Mouse (Mus musculus) lung, embryonic 14.5 days (tissue): ENCODE measurements around the gene Kcnj6. TPM values are rescaled to one million over a fixed set of nuclear protein-coding genes. Genes with fewer than 3 reads are reported as not detected.

Source experiments
- ATAC-seq: fragments of 200-750 bp; cut with Nextera tagmentation; 2 replicates; pipeline ENCODE4 v1.8.0; 2017; ENCODE audit warnings: mild to moderate bottlenecking, moderate TSS enrichment, moderate library complexity; ENCODE audit not compliant: insufficient read depth
- DNase-seq: peaks from one replicate; pipeline ENCODE4 v3.0.0-alpha.2; 2015
- H3K27ac ChIP-seq: fragments of 300-500 bp; sonication (generic); 2 replicates; pipeline ENCODE4 v1.5.1; 2014; ENCODE audit warnings: low read depth, mild to moderate bottlenecking, moderate library complexity
- H3K27me3 ChIP-seq: fragments of 300-500 bp; sonication (generic); 2 replicates; pipeline ENCODE4 v1.6.1; 2014; ENCODE audit warnings: low read length, control low read depth; ENCODE audit not compliant: insufficient read depth
- H3K36me3 ChIP-seq: fragments of 300-500 bp; sonication (generic); 2 replicates; pipeline ENCODE4 v1.6.1; 2014; ENCODE audit warnings: control low read depth; ENCODE audit not compliant: insufficient read depth
- H3K4me1 ChIP-seq: fragments of 300-500 bp; sonication (generic); 2 replicates; pipeline ENCODE4 v1.6.1; 2014; ENCODE audit warnings: antibody characterized with exemption, control low read depth; ENCODE audit not compliant: insufficient read depth
- H3K4me2 ChIP-seq: fragments of 300-500 bp; sonication (generic); 2 replicates; pipeline ENCODE4 v1.6.1; 2014; ENCODE audit warnings: mild to moderate bottlenecking
- H3K4me3 ChIP-seq: fragments of 300-500 bp; sonication (generic); 2 replicates; pipeline ENCODE4 v1.5.1; 2014; ENCODE audit warnings: low read depth, low read length
- H3K9ac ChIP-seq: fragments of 300-500 bp; sonication (generic); 2 replicates; pipeline ENCODE4 v1.6.1; 2014
- H3K9me3 ChIP-seq: fragments of 300-500 bp; sonication (generic); 2 replicates; pipeline ENCODE4 v1.6.1; 2016; ENCODE audit warnings: low read depth, low read length, control low read depth
- CTCF ChIP-seq: IDR thresholded peaks from 2 replicates; pipeline ENCODE4 v1.5.1; 2016; ENCODE audit warnings: antibody characterized with exemption, low read depth
- WGBS: fragments of 180-500 bp; shearing (Covaris S2); extraction: QIAGEN DNeasy Blood & Tissue Kit; methylation state at CpG from one replicate; pipeline ENCODE4 v1.1.7; 2014; 5-methylcytosine and 5-hydroxymethylcytosine counted together
- polyA plus RNA-seq: library from polyadenylated mRNA; unstranded; fragments of >200 nt; fragmentation: Nextera tagmentation; extraction: Ambion mirVana; gene quantifications from 2 replicates; pipeline ENCODE4 v1.2.1, GENCODE M21; 2014

Gene Kcnj6
- polyA plus RNA-seq, 1 experiment from 2014 or later = not detected

DNA sequence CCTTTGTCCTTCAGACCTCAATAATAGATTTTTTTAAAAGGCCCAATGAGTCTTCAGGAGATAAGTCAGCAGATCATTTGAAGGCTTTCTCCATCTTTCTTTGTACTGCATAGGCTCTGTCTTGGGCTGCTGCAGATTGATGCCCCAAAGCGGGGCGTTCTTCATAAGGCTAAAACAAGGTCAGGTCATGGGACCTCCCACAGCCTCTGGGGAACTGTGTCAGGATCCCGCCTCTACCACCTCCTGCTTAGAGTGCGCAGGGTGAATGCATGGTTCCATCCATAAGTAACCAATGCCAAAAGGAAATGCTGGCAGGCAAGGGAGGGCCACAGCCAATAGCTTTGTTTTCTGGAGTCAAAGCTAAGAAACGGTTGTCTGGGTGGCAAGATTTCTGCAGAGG lies 237.7 kb downstream of the Kcnj6 start:
- no peak overlapping the region for H3K27ac ChIP-seq
- H3K4me3 ChIP-seq = no peak overlapping the region
- WGBS = 74% methylated on average over 5 of the region's 5 CpGs
- H3K36me3 ChIP-seq = no peaks in the 10 kb centered on the region
- H3K9ac ChIP-seq = no peak overlapping the region
- ATAC-seq = no peak
- H3K4me1 ChIP-seq = peaks cover 11% of the 10 kb centered on the region; the same call in 1 of the 2 replicates
- no peak for DNase-seq
- H3K27me3 ChIP-seq = no peaks in the 10 kb centered on the region
- no peak overlapping the region for H3K4me2 ChIP-seq
- no peak for TF ChIP-seq CTCF
- H3K9me3 ChIP-seq = no peaks in the 10 kb centered on the region

DNA sequence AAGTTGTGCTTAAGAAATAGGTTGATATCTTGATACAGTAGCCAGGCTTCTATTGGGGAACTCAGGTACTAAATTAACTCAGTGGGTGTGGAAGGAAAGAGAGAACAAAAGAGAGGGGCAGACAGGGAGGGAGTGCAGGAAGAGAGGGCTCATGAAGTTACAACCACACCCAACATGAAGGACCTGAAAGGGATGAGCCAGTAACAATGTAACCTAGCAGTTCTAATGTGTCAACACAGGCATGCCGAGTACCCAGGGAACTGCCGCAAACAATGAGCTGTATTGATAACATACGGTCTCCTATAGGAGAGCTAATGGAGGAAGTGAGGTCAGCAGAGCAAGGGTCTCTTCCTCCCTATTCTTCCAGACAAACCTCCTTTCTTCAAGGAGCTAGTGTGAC lies 238.9 kb downstream of the Kcnj6 start:
- Histone ChIP-seq H3K4me1 (peaks cover 13% of the 10 kb centered on the region; the same call in 1 of the 2 replicates), H3K27me3 (no peaks in the 10 kb centered on the region), H3K4me2 (no peak overlapping the region), H3K36me3 (no peaks in the 10 kb centered on the region), H3K4me3 (no peak overlapping the region), H3K9me3 (no peaks in the 10 kb centered on the region), H3K9ac (no peak overlapping the region), H3K27ac (no peak overlapping the region)
- WGBS = 29% methylated on average over 3 of the region's 3 CpGs
- no peak for TF ChIP-seq CTCF
- no peak for DNase-seq
- ATAC-seq = no peak

DNA sequence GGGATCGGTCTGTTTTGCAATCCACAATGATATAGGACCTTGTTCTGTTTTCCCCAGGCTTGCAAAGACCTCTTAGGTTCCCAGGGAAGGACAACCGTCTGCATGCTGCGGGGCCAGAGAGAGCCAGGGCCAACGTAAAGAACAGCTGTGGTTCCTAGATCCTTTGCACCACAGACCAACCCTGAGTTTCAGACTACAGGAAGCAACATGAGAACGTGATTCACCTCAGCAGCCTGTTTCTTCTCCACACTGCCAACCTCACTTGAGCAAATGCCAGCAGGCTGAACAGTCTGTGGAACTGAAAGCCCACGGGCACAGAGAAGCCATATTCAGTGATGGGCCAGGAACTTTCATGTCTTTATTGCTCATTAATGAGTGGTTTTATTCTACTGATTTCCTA lies 241.1 kb downstream of the Kcnj6 start:
- Histone ChIP-seq H3K36me3 (no peaks in the 10 kb centered on the region), H3K4me1 (peaks cover 15% of the 10 kb centered on the region; the same call in 1 of the 2 replicates), H3K27me3 (no peaks in the 10 kb centered on the region), H3K4me3 (no peak overlapping the region), H3K9me3 (no peaks in the 10 kb centered on the region), H3K4me2 (no peak overlapping the region), H3K27ac (no peak overlapping the region), H3K9ac (no peak overlapping the region)
- no peak for TF ChIP-seq CTCF
- DNase-seq (no peak), ATAC-seq (no peak)
- 56% methylated on average over 6 of the region's 6 CpGs for WGBS

DNA sequence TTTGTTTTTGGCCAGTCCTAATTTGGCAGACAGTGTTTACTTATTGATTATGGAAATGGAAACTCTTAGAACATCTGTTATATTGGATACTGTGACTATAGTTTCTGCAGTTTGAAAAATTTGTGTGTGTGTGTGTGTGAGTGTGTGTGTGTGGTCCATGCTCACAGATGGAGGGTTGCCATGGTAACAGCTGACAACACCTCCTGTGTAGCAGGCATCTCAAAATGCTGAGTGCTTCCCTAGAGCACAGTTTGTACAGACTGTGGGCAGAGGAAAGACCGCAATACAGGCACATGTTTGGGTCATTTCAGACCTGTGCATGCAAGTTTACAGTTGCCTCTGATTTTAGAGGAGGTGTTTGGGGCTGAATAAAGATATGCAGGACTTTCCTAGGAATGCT lies 244.0 kb downstream of the Kcnj6 start:
- ATAC-seq = peak; percentile 19; the same call in 1 of the 2 replicates
- no peak overlapping the region for H3K27ac ChIP-seq
- H3K4me1 ChIP-seq = peaks cover 15% of the 10 kb centered on the region; the same call in 1 of the 2 replicates
- no peak overlapping the region for H3K4me3 ChIP-seq
- no peak overlapping the region for H3K9ac ChIP-seq
- peak; percentile 64 for DNase-seq
- TF ChIP-seq CTCF = no peak
- no peak overlapping the region for H3K4me2 ChIP-seq
- no peaks in the 10 kb centered on the region for H3K27me3 ChIP-seq
- H3K36me3 ChIP-seq = no peaks in the 10 kb centered on the region
- WGBS = 83% methylated on average over 1 of the region's 1 CpGs
- no peaks in the 10 kb centered on the region for H3K9me3 ChIP-seq

DNA sequence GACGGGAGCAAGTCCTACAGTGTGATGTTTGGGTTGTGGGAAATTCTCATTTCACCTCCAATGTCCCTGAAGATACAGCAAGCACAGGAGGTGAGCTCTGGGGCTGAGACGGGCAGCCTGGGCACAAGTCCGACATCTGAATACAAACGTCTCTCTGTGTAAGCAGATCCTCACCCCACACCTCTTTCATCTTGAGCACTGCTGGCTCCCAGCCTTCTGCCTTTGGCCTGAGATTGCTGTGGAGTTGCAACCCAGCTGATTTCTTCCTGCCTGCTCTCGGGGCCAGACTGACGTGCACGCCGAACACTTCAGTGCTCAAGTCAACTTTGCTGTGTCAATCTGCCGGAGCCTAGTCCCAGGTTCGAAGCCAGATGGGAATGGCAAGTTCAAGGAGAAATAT lies 244.7 kb downstream of the Kcnj6 start:
- peak; percentile 88 for DNase-seq
- Histone ChIP-seq H3K9me3 (no peaks in the 10 kb centered on the region), H3K4me2 (no peak overlapping the region), H3K4me3 (no peak overlapping the region), H3K9ac (no peak overlapping the region), H3K4me1 (peaks cover 15% of the 10 kb centered on the region; the same call in 1 of the 2 replicates), H3K27ac (no peak overlapping the region), H3K36me3 (no peaks in the 10 kb centered on the region), H3K27me3 (no peaks in the 10 kb centered on the region)
- TF ChIP-seq CTCF = no peak
- peak; percentile 84 for ATAC-seq
- WGBS = 12% methylated on average over 10 of the region's 10 CpGs

DNA sequence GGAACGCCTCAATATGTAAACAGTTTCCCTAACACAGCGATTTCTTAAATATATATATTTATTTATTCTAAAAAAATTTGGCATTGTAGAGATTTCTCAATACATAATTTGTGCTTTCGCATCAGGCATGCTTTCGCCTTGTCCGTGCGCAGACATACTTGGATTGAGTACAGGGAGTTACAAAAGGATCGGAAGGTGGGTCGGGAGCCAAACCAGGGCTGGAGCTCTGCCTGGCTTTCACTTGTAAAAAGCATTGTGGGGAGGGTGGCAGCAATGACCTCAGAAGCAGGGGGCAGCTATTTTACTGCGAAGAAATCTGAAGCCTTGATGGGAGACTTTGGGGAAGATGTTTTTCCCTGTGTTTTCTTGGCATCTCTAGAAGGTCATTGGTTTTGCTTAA lies 252.5 kb downstream of the Kcnj6 start:
- no peak for ATAC-seq
- H3K4me1 ChIP-seq = no peaks in the 10 kb centered on the region
- WGBS = 53% methylated on average over 9 of the region's 9 CpGs

DNA sequence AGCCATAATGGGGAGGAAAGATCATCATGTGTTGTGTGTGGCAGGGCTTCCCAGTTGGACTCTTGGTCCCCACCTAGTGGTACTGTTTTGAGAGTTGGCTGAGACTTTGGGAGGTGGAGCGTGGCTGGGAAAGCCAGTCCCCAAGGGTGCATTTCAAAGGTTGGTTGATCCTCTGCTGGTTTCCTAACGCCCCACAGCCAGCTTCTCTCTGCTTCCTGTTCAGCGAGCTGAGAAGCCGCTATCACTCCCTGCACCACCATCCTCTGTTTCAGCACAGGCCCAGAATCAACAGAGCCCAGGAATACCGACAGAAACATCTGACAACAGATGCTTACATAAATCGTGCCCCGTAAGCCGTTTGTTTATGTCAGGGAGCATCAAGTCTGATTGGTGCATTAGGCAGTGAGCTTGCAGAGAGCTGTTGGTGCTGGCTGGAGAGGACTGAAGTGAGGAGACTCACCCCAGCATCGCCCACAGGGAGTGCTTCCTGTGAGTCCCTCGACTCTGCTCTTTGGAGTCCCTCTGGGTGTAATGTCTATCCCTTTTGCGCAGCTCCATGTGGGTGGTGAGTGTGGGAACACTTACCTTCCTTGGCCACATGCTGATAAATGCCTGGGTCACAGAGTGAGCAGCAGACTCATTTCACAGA lies 253.5 kb downstream of the Kcnj6 start:
- Histone ChIP-seq H3K4me1 (no peaks in the 10 kb centered on the region), H3K27me3 (no peaks in the 10 kb centered on the region), H3K27ac (peak overlapping the region; percentile 2; the same call in 1 of the 2 replicates), H3K4me3 (no peak overlapping the region), H3K9ac (no peak overlapping the region), H3K9me3 (no peaks in the 10 kb centered on the region), H3K36me3 (no peaks in the 10 kb centered on the region), H3K4me2 (peak overlapping the region; percentile 51)
- DNase-seq (peak; percentile 84), ATAC-seq (peak; percentile 80)
- WGBS = 3% methylated on average over 11 of the region's 11 CpGs
- peak; percentile 71 for TF ChIP-seq CTCF

More for the DNA sequence above, 252.5 kb downstream of the Kcnj6 start:
- Histone ChIP-seq H3K4me3 (no peak overlapping the region), H3K9me3 (no peaks in the 10 kb centered on the region), H3K36me3 (no peaks in the 10 kb centered on the region), H3K27ac (no peak overlapping the region), H3K9ac (no peak overlapping the region), H3K27me3 (no peaks in the 10 kb centered on the region), H3K4me2 (no peak overlapping the region)
- no peak for TF ChIP-seq CTCF
- peak; percentile 58 for DNase-seq
